Mouse (Mus musculus): ENCODE data around the gene Gpr87.

DNA sequence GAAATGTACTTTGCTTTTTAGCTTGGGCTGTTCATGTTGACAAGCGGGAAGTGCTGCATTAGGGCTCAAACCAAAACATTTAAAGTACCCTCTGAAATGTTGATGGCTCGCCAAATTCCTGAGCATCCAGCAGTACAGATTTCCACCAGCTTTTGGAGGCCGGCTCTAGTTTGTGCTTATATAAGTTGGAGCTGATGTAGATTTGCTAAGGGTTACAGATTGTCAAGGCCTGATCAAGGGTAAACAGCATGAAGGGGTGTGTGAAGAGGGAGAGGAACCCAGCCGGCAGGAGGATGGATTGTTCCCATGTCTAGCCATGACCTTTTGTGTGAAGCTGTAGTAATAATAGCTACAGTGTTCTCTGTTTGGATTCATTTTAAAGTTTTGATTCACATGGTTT, 63.8 kb downstream of the Gpr87 start:
- no peak for TF ChIP-seq CTCF (IDR thresholded peaks at IDR 0.05; ENCODE audit: borderline replicate concordance, insufficient read depth, low read depth, low read length)
- no peak for TF ChIP-seq POLR2A (IDR thresholded peaks at IDR 0.05; ENCODE audit: borderline replicate concordance, insufficient read depth, low read length)
